Mouse (Mus musculus) heart, postnatal 0 days (tissue): ENCODE measurements around the gene Ccdc34.

Experiments used
- CTCF ChIP-seq: IDR thresholded peaks from 2 replicates; pipeline ENCODE4 v1.5.1; 2016; ENCODE audit warnings: antibody characterized with exemption, control low read depth, low read depth
- EP300 ChIP-seq: IDR thresholded peaks from 2 replicates; pipeline ENCODE4 v1.6.1; 2016; ENCODE audit warnings: antibody characterized with exemption, low read depth

DNA sequence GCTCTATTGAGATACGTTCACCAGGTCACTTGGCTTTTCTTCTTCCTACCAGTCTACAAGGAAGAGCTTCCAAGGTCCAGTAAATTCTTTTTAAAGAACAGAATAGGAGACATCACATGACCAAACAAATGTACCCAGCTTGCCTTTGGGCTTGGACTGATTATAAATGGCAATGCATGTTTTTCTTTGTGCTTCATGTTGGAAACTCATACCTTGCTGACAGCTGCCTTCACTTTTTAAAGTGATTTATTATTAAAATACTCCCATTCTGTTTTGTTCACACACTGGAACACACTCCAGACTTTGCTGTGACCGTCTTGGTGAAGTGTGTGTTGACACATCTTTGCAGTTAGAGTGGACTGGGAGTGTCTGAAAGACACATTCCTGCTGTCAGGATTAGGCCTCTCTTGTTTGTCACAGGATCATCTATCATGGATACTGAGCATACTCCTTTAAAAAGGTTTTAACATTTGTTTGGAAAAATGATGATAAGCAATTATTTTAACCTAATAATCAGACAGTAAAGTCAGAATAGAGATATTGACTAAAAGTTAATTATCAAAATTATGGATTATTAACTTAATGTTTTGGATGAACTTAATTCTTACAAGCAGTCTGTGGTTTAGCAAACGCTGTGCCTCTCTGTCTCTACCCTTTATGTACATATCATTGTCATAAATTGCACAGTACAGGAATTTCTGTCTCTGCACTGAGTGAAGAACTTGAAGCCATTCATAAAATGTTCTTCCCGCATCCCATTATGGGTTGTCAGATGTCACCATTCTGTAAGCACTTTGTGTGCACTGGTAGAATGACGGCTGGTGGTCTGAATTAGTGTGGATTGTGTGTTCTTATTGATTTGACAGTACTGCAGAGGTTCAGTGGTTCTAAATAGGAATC lies 25.5 kb downstream of the Ccdc34 start:
- TF ChIP-seq CTCF, result no peak
- TF ChIP-seq EP300, result no peak
